Mouse (Mus musculus): Measurements from ENCODE around the gene Syt1.

DNA sequence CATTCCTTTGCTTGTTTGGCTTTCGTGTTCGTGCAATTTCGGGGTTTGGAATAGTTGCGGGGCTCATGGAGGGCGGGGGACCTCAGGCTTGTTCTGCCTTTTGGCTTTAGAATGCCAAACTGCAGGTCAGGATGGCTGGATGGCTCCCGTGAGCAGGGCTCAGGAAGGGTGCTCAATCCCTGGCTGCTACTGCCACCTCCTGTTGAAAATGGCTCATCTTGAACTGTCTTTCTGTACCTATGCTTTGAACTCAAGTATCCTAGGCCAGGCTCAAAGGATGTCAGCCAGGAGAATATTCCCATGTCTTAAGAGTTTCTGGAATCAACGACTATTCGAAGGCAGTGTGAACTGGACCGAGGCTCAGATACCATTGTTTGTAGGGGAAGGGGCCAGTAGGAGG is 473.1 kb downstream of the Syt1 start:
- TF ChIP-seq CTCF (IDR thresholded peaks at IDR 0.05; ENCODE audit: low read depth) = peak; percentile 60
- TF ChIP-seq EP300 (IDR thresholded peaks at IDR 0.05; ENCODE audit: low read depth) = no peak
